Mouse (Mus musculus): ENCODE measurements around the gene Phf12. TPM values are rescaled to one million over a fixed set of nuclear protein-coding genes. Genes with fewer than 3 reads are reported as not detected.
"Not testable (repeated sequence)": the region's sequence is repeated elsewhere in the genome, so short reads cannot be mapped to it uniquely, and the experiment has no call there.

The Phf12 gene
- polyA plus RNA-seq, 1 experiment from 2014 or later = 20.7 TPM

DNA sequence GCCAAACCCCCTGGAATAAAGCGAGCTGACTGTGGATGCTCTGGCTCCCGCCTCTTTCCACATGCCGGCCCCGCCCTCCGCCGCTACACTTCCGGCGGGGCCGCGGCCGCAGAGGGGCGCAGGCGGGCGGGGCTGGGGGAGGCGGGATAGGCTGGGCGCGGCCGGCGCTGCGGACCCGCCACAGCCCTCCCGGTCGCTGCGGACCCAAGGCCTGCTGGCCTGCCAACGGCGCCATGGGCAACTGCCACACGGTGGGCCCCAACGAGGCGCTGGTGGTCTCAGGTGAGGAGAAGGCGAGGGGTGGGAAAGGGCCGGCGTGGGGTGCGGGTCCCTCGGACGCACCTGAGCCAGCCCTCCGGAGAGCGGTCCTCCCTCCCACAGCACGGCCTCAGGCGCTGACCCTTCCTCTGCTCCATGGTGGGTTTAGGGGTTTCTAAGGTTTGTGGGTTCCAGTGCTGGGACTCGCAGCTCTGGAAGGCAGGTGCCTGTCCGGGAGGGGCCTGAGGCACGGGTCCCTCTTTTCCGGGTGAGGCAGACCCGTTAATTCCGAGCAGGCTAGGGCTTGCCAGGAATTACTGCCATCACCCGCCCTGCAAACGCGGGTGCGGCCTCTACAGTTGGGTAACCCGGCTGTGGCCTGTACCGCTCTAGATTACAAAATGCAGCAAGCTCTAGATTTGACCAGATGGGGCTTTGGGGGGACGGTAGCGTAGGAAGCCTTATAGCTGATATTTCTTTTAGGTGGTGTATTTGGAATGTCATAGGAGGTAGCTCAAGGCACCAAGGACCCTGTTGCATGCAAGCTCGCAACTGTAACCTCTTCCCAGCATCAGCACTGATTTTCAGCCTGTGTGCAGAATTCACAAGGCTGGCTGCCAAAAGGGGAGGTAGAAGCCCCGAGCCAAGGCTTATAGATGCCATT lies 55.5 kb downstream of the Phf12 start, which contains the start of gene Flot2:
Flot2 (plus strand) TSS at position 101 of the 922 bp plus-strand sequence.
- peak; percentile 89 for ATAC-seq
- Histone ChIP-seq H3K9me3 (replicated peaks) (no peaks in the 10 kb centered on the region), H3K4me1 (peaks cover 33% of the 10 kb centered on the region), H3K4me2 (peak within 1 kb of the TSS; percentile 92), H3K9ac (peak within 1 kb of the TSS; percentile 94), H3K4me3 (peak within 1 kb of the TSS; percentile 91), H3K36me3 (ENCODE audit: poor library complexity, severe bottlenecking) (peaks cover 32% of the 10 kb centered on the region), H3K27me3 (no peaks in the 10 kb centered on the region), H3K27ac (peak within 1 kb of the TSS; percentile 83)
- WGBS = 2% methylated on average over 54 of the region's 55 CpGs

DNA sequence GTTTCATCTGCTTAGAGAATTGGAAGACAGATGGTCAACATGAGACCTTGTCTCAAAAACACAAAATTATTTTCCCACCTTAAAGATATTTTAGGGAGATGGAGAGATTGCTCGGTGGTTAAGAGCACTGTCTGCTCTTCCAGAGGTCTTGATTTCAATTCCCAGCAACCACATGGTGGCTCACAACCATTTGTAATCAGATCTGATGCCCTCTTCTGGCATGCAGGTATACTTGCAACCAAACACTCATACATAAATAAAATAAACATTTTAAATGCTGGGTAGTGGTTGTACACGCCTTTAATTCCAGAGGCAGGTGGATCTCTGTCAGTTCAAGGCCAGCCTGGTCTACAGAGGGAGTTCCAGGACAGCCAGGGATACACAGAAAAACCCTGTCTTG lies 58.3 kb downstream of the Phf12 start:
- H3K27me3 ChIP-seq = no peaks in the 10 kb centered on the region
- H3K4me1 ChIP-seq = peaks cover 28% of the 10 kb centered on the region
- no peak for ATAC-seq
- no peaks in the 10 kb centered on the region for H3K9me3 ChIP-seq (replicated peaks)
- WGBS = 79% methylated on average over 2 of the region's 2 CpGs
- H3K4me3 ChIP-seq = no peak overlapping the region
- peaks cover 18% of the 10 kb centered on the region for H3K36me3 ChIP-seq (ENCODE audit: poor library complexity, severe bottlenecking)
- no peak overlapping the region for H3K4me2 ChIP-seq
- no peak overlapping the region; the same call in 1 of the 2 replicates for H3K27ac ChIP-seq
- no peak overlapping the region for H3K9ac ChIP-seq

DNA sequence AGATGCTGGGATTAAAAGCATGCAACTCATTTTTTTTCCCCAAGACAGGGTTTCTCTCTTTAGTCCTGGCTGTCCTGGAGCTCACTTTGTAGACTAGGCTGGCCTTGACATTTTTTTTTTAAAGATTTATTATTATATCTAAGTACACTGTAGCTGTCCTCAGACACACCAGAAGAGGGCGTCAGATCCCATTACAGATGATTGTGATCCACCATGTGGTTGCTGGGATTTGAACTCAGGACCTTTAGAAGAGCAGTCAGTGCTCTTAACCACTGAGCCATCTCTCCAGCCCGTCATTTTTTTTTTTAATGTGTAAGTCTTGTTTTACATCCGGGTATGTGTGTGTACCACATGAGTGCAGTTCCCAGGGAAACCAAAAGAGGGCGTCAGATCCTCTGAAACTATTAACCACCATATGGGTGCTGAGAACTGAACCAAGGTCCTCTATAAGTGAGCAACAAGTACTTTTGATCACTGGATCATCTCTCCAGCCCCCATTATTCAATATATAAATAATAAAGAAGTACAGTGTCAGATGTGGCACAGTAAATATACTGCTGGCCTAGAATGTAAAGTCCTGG lies 59.8 kb downstream of the Phf12 start:
- H3K27ac ChIP-seq; H3K4me3 ChIP-seq; H3K9ac ChIP-seq; H3K27me3 ChIP-seq; ATAC-seq; H3K9me3 ChIP-seq (replicated peaks); H3K4me2 ChIP-seq: not testable (repeated sequence)
- 94% methylated on average over 4 of the region's 4 CpGs for WGBS
- Histone ChIP-seq H3K36me3 (ENCODE audit: poor library complexity, severe bottlenecking) (peaks cover 25% of the 10 kb centered on the region), H3K4me1 (peaks cover 23% of the 10 kb centered on the region)

DNA sequence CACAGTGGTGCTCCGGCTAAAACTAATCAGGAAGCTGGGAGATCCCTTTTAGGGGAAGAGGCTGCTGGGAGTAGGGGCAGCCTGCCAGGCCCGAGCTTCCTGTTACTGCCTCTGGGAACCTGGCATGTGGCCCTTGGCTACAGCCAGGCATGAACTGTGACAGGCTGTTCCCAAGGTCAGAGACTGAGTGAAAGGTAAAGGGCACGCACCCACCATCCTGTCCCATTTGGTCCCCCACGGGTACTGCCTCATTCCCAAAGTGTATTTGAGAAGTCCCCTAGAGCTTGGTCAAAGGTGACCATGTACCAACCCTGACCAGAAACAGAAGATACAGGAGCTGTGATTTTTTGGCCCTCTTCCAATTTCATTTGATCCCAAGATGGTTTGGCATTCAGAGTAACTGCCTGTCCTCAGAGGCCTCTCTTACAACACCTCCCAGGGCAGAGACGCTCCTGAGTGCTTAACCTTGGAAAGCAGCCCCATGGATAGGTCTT lies 62.3 kb downstream of the Phf12 start:
- ATAC-seq = no peak
- 76% methylated on average over 5 of the region's 5 CpGs for WGBS
- H3K36me3 ChIP-seq (ENCODE audit: poor library complexity, severe bottlenecking) = peaks cover 35% of the 10 kb centered on the region
- no peak overlapping the region for H3K4me2 ChIP-seq
- H3K4me1 ChIP-seq = 0 out of 2 replicates have a peak, but pooled peaks cover 5% of the 10 kb centered on the region
- H3K27ac ChIP-seq = no peak overlapping the region
- no peak overlapping the region for H3K9ac ChIP-seq
- H3K9me3 ChIP-seq (replicated peaks) = no peaks in the 10 kb centered on the region
- H3K27me3 ChIP-seq = no peaks in the 10 kb centered on the region
- H3K4me3 ChIP-seq = no peak overlapping the region

DNA sequence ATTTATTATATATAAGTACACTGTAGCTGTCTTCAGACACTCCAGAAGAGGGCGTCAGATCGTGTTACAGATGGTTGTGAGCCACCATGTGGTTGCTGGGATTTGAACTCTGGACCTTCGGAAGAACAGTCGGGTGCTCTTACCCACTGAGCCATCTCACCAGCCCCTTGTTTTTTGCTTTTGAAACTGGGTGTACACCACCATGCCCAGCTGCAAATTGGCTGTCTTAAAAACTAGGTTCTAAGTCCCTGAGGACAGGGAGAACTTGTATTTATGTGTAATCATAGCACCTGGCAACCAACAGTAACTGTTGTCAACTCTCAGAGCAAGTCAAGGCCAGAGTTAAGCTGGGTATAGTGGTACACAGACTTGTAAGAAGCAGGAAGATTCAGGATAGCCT lies 66.1 kb downstream of the Phf12 start:
- H3K27me3 ChIP-seq; H3K9ac ChIP-seq; H3K4me2 ChIP-seq; H3K4me1 ChIP-seq; H3K9me3 ChIP-seq (replicated peaks); H3K27ac ChIP-seq; H3K4me3 ChIP-seq; ATAC-seq: not testable (repeated sequence)
- 100% methylated on average over 4 of the region's 4 CpGs for WGBS
- H3K36me3 ChIP-seq (ENCODE audit: poor library complexity, severe bottlenecking) = peaks cover 42% of the 10 kb centered on the region

DNA sequence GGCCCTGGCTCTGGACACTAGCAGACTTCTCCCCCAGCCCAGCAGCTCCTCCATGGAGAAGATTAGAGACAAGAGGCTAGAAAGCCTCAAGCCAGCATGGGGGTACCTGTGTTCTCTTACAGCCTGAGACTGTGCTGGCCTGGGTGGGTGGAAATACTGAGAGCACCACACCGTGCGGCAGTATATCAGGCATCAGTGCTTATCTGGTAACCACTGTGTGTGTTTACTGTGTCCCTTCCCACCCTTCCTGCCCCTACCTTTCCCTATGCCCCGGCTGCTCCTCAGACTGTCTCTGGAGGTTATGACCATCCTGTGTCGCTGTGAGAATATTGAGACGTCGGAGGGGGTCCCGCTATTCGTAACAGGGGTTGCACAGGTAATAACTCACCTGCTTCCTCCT lies 70.5 kb downstream of the Phf12 start:
- no peak for ATAC-seq
- H3K9ac ChIP-seq = no peak overlapping the region
- no peaks in the 10 kb centered on the region for H3K27me3 ChIP-seq
- no peak overlapping the region for H3K4me3 ChIP-seq
- H3K27ac ChIP-seq = no peak overlapping the region
- H3K4me1 ChIP-seq = no peaks in the 10 kb centered on the region
- WGBS = 96% methylated on average over 8 of the region's 8 CpGs
- peaks cover 77% of the 10 kb centered on the region for H3K36me3 ChIP-seq (ENCODE audit: poor library complexity, severe bottlenecking)
- H3K9me3 ChIP-seq (replicated peaks) = no peaks in the 10 kb centered on the region
- H3K4me2 ChIP-seq = no peak overlapping the region

DNA sequence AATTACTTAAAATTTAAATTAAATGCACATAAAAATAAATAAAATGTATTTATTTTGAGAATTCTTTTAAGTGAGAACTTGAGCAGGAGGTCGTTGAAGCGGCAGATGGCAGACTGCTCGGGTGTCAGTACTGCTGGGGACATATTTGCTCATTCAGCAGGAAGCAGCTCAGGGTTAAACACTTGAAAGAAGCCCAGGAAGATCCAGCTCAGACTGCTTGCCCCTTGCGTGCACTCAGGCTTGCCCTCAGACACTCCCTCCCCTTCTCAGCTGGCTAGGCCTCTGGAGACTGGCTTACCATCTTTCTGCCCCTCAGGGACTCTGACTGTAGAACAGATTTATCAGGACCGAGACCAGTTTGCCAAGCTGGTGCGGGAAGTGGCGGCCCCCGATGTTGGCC lies 74.4 kb downstream of the Phf12 start:
- peaks cover 70% of the 10 kb centered on the region for H3K36me3 ChIP-seq (ENCODE audit: poor library complexity, severe bottlenecking)
- no peak overlapping the region for H3K9ac ChIP-seq
- H3K4me3 ChIP-seq = no peak overlapping the region
- H3K4me2 ChIP-seq = no peak overlapping the region
- no peaks in the 10 kb centered on the region for H3K9me3 ChIP-seq (replicated peaks)
- H3K27ac ChIP-seq = no peak overlapping the region
- no peak for ATAC-seq
- H3K27me3 ChIP-seq = no peaks in the 10 kb centered on the region
- no peaks in the 10 kb centered on the region for H3K4me1 ChIP-seq
- whole genome bisulfite sequencing = 89% methylated on average over 8 of the region's 8 CpGs

DNA sequence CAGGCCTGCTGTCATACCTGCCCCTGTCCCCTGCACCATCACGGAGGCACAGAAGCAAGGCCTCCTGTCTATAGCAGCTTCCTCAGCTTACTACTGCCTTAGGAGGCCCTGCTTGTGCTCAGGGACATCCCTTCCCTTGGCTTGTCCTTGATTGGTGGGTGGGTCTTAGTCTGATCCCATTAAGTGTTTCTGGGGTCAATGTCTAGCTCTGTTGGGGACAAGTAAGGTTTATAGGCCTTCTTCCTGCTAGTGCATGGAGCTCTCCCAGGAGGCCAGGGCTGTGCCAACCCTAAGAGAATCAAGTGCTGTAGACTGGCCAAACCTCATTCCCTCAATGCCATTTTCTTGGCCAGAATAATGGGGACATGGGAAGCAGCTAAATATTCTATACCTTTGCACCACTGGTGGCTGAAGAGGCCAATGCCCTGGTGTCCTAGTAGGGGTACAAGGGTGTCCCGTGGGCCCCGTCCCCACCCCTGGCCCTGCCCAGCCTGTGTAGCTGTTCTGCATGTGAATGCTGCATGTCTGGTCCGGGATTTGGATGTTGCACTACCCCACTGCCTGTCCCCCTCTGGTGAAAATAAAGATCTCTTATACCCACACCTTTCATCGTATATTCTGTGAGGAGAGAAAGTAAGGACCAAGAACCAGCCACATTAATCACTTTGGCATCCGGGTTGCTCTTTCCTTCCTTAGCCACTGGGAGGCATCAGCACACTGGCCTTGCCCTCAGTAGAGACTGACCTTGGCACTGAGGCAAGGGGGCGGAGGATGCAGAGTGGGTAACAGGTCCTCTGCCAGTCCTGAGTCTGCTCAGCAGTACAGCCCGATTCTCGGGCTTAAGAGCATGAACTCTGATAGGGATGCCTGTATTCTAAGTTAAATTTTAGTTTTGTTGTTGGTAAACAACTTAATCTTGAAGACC lies 77.5 kb downstream of the Phf12 start:
- peaks cover 49% of the 10 kb centered on the region for H3K36me3 ChIP-seq (ENCODE audit: poor library complexity, severe bottlenecking)
- peak; percentile 81 for ATAC-seq
- WGBS = 57% methylated on average over 9 of the region's 9 CpGs

DNA sequence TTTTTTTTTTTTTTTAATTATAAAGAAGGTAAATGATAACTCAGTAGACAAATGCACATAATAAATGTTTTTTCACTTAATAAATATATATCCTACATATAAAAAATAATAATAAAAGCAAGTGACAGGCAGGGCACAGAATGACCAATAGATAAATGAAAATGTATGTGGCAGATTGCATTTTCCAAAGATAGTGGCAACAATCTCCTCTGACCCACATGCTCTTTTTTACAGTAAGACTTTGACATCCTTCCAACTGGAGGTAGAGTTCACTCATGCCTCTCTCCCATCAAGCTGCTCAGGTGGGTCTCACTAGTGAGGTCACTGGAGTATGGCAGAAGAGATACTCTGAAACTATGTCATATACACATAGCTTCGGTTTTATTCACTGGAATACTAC lies 80.0 kb downstream of the Phf12 start:
- no peak for ATAC-seq

More for the DNA sequence above, 77.5 kb downstream of the Phf12 start:
- H3K4me2 ChIP-seq = no peak overlapping the region
- no peak overlapping the region for H3K9ac ChIP-seq
- no peaks in the 10 kb centered on the region for H3K9me3 ChIP-seq (replicated peaks)
- no peak overlapping the region for H3K4me3 ChIP-seq
- no peaks in the 10 kb centered on the region for H3K27me3 ChIP-seq
- H3K27ac ChIP-seq = no peak overlapping the region
- no peaks in the 10 kb centered on the region for H3K4me1 ChIP-seq

DNA sequence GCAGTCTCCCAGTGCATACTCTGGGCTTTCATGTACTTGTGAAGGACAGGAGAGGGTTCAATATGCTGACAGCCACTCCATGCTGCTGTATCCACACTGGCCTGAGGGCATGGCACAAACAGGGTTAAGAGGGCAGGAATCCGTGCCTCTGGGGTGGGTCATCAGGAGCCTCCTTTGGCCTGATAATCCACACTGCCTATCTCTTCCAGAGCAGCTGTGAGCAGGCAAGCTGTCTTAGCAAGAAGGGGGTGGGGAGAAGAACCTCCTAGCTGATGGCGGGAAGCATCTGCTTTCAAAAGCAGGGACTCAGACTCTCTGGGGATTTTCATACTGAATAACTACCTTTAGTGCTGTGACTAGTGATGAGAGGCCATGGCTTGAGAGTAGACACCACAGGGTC lies 83.4 kb downstream of the Phf12 start:
- Histone ChIP-seq H3K27ac (no peak overlapping the region), H3K4me1 (no peaks in the 10 kb centered on the region), H3K9ac (no peak overlapping the region), H3K4me2 (no peak overlapping the region), H3K4me3 (no peak overlapping the region), H3K27me3 (no peaks in the 10 kb centered on the region), H3K36me3 (ENCODE audit: poor library complexity, severe bottlenecking) (peaks cover 4% of the 10 kb centered on the region; the same call in 1 of the 2 replicates), H3K9me3 (replicated peaks) (no peaks in the 10 kb centered on the region)
- no peak for ATAC-seq
- 54% methylated on average over 2 of the region's 2 CpGs for WGBS

More for the DNA sequence above, 80.0 kb downstream of the Phf12 start:
- H3K9ac ChIP-seq = no peak overlapping the region
- H3K9me3 ChIP-seq (replicated peaks) = no peaks in the 10 kb centered on the region
- H3K27me3 ChIP-seq = no peaks in the 10 kb centered on the region
- H3K27ac ChIP-seq = no peak overlapping the region
- H3K36me3 ChIP-seq (ENCODE audit: poor library complexity, severe bottlenecking) = peaks cover 25% of the 10 kb centered on the region
- H3K4me3 ChIP-seq = no peak overlapping the region
- WGBS = 92% methylated on average over 1 of the region's 1 CpGs
- no peak overlapping the region for H3K4me2 ChIP-seq
- no peaks in the 10 kb centered on the region for H3K4me1 ChIP-seq

DNA sequence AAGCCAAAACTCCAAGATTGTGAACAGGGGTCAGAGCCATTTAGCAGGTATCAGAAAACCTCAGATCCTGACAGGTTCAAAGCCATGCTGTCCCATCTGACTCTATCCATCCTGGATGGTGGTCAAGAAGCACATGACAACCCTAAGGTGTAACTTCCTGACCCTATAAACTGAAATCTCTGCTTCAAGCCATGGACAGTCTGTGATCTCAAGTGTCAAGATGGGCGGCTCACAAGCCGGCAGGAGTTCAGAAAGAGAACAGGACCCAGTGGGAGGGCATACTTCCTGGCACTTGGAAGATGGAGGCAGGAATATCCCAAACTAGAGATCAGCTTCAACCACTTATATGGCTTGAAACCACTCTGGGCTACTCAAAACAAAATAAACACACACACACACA lies 84.1 kb downstream of the Phf12 start:
- Histone ChIP-seq H3K9ac (no peak overlapping the region), H3K27me3 (no peaks in the 10 kb centered on the region), H3K4me1 (no peaks in the 10 kb centered on the region), H3K27ac (no peak overlapping the region), H3K9me3 (replicated peaks) (no peaks in the 10 kb centered on the region), H3K4me3 (no peak overlapping the region), H3K4me2 (no peak overlapping the region), H3K36me3 (ENCODE audit: poor library complexity, severe bottlenecking) (peaks cover 6% of the 10 kb centered on the region; the same call in 1 of the 2 replicates)
- WGBS = 76% methylated on average over 2 of the region's 2 CpGs
- ATAC-seq = no peak
